Mouse (Mus musculus) inflammation-experienced regulatory T-cells, adult 6 months (primary cell): ENCODE measurements at regions not wholly inside any gene's neighbourhood (a gene's known extent, or its start where the extent isn't known, plus 50 kb on each side); places are given as distances from the start of the nearest gene placed in this dataset.
"Not testable (repeated sequence)": the region's sequence is repeated elsewhere in the genome, so short reads cannot be mapped to it uniquely, and the experiment has no call there.

Experiments used
- ATAC-seq: one replicate; pipeline ENCODE4 v1.8.0; 2017

DNA sequence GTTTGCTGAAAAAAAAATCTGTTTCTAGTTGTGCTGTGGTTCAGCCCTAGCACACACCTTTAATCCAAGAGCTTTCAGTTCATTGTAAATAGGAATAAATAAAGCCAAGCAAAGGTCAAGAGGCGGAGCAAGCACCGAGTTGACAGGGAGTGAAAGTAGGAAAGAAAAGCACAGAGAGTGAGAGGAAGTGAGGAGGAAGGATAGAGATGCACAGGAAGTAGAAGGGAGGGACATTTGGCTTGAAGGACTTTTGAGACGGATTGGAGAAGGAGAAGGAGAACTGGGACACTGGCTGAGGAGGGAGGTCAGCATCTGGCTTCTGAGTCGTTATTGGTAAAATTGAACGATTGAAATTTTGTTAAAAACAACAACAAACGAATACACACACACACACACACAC is 402.0 kb upstream of the Igfbp7 start:
- no peak for ATAC-seq

DNA sequence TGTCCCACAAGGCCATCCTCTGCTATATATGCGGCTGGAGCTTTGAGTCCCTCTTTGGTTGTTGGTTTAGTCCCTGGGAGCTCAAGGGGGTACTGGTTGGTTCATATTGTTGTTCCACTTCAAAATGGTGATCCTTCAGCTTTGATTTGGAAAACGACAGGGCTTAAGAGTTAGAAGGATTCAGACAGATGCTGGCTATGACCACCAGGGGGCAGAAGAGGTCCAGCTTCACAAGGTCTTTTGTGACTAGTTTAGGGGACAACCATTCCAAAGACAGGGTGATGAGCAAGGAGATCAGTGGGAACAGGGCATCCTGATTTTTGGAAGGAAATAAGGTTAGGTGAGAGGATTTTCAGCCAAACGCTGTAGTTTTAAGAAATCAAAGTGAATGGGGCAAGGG is 399.9 kb upstream of the Igfbp7 start:
- ATAC-seq, result no peak

DNA sequence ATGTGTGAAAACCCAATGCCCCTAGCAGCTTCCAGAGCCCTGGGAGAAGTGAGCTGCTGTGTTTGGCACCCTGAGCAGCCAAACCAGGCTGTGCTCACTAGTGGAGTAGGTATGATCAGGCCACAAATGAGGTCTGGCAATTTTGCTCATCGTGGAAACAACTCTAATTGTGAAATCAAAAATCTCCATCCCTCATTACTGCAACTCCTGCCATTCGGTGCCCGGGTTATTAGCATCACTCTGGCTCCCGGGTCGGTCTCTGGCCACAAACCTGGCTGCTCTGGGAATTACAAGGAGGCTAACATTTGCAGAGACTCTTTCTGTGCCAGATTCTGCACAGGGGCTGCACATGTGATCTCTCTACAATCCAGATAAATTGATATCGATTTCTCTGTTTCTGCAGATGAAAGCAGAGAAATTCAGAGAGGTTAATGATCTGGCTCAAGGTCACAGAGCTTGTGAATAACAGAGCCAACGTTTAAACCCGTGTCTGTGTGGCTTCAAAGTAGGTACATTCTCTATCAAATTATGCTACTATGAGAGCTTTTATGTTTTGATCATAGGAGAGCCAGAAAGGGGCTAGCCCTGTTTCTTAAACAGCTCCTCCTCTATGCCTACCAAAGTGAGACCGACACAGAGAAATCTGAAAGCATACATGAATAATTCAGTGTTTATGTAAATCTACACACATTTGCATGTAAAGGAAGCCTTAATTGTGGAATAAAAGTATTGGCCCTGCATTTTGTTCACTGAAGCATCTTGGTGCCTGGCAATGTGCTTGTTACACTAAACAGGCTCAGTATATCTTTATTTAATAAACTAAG is 398.7 kb upstream of the Igfbp7 start:
- ATAC-seq, result no peak

DNA sequence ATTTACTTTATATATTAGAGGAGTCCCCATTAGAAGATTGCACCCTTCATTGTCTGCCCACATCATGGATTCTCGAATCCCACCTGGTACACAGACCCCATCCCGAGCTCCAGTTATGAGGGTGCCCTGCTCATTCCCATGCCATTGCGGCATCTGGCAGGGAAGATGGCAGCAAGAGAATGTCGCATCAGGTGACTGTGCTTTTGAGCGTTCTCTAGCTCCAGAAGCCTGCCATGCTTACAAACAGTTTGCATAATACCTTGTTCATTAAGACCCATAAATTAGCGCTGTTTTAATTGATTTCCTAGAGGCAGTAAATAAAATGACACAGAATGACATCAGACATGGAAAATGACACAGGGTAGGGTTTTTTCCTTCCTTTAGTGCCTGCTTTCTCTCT is 398.0 kb upstream of the Igfbp7 start:
- ATAC-seq, result no peak

DNA sequence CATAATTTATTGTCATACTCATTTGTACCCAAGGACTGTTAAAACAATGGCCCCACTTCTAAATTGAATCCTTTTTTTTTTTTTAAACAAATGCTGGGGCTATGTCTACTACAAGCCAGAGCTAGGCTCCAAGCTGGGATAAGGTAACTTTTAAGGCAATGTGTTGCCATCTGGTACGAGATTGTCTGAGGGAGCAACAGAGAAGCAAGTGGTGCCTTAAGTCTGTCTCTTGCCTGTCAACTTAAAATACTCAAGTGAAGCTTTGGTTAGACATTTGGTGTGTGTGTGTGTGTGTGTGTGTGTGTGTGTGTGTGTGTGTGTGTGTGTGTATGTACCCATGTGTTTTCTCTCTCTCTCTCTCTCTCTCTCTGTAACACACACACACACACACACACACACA is 397.5 kb upstream of the Igfbp7 start:
- no peak for ATAC-seq

DNA sequence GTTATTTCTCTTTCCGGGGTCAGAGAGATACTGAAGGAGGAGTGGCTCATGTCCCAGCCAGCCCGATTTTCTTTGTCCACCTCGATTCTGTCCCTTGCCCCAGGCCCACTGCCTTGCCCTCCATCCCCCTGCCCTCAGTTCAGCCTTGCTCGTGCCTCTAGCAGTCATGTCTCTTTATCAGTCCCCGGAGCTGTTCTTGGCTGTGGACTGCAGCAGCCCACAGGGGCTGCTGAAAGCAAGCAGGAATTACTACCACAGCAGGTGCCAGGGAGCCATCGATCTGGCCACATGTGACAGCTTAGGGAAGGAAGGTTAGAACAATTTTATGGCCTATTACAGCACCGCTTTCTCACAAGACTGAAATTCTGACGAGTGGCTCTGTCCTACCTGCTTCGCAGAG is 396.3 kb upstream of the Igfbp7 start:
- ATAC-seq, result no peak

DNA sequence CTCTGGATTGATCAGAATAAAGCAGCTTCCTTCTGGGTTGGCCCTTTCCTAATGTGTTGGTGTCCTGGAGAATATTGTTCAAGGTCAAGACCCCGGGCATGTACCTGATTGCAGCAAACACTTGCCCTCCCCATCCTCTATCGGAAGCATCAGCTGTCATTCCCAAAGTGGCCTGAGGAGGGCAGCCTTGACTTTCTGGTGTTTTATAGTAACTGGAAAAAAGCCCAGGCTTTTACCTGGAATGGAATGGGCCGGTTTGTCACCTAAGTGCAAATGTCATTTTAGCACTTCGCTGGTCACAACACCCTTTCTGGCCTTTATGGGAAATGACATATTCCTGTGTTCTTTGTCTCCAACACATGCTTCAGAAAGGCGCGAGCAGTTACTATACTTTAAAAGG is 395.7 kb upstream of the Igfbp7 start:
- no peak for ATAC-seq

DNA sequence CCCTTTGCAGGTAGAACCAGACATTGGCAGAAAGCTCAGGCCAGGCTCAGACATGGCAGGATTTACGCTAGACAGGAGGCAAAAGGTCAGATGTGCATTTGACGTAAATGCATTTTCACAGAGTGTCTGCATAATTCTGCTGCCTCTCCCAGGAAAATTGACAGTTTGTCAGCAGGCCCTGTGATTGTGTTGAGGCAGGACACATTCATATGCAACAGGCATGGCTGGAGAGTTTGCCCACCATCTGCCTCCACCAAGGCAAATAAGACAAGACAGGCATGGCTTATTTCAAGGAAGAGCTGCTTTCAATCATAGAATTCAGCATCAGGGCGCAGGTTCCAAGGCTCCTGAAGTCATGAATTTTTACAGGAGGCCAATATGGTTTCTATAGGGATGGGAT is 389.1 kb upstream of the Igfbp7 start:
- ATAC-seq, result no peak

DNA sequence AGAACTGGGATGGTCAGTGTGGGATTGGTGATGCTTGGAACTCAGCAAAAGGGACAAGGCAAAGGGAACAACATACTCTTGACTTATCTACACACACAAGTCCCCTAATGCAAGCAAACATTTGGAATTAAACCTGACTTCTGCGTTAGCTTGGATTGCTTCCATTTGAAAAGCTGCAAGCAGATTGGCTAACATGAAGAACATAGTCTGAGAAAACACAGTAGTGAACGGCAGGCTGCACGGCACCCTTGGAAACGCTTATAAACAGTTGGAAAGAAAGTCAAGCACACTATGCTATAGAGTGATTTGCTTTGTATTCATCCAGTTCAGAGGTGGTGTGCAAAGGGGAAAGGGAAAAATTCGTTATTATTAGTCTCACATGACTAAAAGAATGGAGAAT is 387.9 kb upstream of the Igfbp7 start:
- no peak for ATAC-seq

DNA sequence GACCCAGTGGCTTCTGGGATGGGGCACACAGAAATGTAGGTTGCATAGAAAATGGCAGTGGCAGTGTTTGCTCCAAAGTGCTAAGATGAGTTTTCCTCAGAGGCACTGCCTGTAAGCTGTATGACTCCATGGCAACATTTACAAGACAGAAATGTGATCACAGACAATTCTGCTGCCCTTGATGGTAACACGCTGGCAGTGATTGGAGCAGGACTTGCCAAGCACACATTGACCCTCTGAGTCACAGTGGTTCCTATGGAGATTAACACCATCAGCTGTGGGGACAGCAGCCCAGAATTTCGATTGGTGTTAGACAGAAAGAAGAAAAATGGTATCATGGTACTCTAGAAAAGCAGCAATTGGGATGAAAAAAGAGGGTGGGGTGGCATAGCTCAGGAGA is 376.1 kb upstream of the Igfbp7 start:
- no peak for ATAC-seq

DNA sequence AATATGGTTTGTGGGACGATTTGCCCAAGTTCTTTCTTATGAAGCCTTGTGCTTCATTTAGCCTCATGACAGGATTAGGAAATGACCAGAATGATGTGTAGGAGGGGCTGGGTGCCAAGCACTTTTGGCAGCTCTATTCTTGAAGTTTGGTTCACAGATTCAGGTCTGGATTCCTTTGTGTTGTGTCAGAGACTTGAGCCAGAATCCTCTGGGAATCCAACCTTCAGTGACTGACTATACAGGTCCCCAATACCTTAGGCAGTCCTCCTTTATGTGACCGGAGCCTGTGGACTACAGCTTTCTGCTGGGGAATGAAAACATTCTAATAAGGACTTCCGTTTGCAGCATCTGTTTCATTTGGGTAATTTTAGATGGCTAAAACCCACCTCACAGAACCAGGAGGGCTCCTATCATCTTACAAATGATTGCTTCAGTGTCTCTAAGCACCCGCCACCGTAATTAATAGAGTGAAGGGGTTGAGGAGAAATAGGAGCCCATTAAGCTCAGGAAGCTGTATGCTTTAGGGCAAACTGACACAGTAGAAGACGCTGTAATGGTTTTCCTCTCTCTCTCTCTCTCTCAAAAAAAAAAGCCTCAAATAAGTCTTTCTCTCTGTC is 354.7 kb upstream of the Igfbp7 start:
- no peak for ATAC-seq

DNA sequence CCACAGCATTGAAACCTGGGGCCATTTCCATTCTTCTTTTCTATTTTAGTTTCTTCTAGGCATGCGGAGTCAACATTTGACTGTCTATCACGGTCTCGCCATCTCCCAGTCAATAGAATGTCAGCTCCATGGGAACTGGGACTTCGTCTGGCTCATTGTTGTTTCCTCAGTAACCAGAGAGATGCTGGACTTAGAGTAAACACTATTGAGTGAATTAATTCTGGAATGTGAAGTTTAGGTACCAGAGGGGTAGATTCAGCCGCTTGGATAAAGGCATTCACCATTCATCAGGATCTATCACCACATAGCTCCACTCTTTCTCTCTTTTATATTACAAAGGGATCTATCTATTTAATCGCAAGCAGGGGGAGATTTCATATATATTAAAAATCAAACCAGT is 354.2 kb upstream of the Igfbp7 start:
- ATAC-seq, result no peak

DNA sequence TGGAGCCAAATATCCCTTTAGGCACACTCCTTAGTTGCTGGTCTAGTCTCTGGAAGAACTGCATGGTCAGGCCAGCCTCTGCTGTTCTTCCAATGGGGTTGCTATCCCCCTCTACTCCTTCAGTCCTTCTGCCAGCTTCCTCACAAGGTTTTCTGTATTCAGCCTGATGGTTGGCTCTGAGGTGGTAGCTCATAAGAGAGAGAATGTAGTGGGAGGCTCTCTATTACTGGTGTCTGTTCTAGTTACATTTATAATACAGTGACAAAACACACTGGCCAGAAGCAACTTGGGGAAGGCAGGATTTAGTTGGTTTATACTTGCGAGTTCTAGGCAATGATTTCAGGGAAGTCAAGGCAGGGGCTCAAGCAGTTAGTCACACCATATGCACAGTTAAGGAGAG is 341.1 kb upstream of the Igfbp7 start:
- no peak for ATAC-seq

DNA sequence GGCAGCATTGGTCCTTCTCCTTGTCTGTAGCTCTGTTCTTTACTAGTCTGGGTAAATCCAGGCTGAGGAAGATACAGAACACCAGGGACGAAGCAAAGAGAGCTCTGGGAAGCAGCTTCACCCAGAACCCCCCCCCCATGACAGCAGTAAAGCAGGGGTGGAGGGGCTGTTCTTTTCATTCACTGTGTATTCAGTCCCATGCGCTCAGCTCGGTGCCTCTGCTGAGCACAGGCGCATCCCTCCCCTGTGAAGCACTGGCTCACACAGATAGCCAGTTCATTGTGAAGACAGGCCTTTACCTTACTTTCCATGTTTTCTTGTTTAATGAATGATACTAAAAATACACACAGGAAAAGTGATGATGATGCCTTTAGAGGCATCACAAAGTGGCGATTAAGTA is 338.8 kb upstream of the Igfbp7 start:
- ATAC-seq, result no peak

DNA sequence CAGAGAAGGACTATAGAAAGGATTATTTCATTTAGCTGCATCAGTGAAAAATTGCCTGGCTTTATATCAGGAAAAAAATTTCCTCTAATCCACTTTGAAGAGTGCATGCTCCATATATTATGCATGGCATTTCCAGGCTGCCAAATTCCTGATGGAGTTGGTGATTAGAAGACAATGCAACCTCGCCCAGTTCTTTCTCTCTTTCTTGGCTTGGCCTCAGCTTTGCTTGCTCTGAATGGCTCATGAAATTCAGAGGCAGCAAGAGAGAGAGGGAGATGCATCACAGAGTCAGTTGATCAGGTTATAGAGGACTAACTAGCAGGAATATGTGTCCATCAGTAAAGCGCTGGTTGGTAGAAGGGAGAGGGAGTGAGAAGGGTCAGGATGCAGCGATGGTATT is 335.6 kb upstream of the Igfbp7 start:
- no peak for ATAC-seq

DNA sequence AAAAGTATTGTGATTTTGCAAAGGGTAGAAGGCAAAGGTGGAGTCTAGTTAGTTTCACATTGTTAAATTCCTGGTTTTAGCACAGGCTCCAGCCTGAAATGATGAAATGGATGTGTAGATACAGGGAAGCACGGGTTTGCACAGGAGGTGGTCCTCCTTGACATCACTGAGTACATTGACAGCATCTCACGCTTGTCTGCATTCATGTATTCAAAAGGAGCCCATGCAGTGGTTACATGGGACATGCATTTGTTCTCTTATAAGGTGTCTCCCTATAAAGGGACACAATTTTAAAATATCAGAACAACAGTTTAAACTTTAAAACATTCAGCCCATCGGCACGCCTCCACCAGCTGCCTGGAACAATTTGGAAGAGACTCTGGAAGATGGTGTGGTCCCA is 322.4 kb upstream of the Igfbp7 start:
- not testable (repeated sequence) for ATAC-seq

DNA sequence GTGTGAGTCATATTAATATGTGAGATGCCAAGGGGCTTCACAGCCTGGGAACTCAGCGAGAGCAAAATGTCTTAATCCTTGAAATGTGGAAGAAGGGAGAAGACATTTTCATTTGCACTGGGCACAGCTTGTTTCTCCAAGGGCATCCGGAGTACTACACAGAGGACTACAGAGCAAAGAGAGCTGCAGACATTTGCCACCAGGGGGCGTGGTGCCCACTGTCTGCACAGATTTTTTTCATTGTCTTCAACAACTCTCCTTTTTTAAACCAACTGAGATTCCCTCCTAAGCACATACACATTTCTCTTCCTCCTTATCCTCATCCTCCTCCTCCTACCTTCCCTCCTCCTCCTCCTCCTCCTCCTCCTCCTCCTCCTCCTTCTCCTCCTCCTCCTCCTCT is 273.8 kb upstream of the Igfbp7 start:
- ATAC-seq, result no peak

DNA sequence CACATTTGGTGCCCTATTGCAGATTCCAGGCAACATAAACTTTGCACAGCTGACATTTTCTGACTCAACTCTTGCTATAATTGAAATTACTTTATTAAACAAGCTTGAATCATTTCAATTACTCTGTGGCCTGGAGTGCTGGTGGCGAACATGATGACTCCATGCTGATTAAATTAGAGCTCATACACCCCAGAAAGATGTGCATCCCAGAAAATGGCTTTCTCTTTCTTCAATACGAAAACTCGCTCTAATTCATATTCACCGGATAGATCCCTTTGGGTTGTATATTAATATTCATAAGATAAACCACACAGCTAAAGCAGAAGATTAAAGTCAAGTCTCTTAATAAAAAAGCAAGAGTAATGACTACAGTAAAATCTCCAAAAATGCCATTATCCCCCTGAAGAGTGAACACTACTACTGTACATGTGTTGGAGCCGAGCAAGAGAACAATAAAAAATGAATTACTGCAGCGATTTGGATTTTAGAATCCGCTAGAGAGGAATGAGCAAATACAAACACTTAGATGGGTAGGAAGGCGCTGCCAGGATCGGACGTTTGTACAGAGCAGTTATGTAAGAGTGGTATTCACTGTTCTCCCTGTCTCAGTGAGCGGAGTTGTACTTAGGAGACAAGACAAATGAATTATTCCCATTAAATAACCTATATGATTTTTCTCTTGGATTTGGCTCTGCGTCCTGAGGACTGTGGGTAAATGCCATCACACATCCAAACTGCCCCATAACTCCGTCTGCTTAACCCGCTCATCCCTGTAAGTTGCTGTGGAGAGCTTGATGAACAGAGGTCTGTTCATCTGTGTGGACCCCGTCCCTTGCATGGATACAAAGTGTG is 264.5 kb upstream of the Igfbp7 start:
- no peak for ATAC-seq

DNA sequence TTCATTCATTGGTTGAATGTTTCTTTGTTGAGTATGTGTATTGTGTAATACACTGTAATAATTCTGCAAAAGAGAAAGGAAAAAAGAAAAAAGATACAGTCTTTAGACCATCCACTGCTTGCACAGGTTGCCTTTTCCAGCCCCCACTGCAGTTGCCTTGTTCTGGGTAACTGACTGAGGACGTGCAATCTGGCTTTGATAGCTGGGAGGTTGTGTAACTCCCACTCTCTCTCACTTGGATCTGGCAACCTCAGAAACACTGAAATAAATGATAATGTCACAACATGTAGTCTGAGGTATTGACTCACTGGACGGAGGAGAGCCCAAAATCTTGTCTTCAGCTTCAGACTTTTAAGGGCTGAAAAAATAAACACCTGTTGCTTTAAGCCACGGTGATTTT is 255.3 kb upstream of the Igfbp7 start:
- no peak for ATAC-seq

DNA sequence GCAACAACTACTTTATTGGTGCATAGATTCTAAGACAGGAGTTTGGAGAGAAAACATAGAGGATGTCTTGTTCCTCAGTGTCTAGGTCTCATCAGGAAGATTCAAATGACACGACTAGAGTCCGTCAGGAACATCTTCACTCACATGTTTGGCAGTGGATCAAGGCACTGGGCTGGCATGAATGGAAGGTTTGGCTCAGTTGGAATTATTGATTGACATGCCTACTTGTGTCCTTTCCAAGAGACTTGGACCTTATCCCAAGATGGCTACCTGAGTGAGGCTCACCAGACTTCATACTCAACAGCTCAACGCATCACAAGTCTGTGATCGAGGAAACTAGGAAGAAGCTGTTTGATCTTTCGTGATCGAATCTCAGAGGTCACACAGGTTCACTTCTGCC is 251.2 kb upstream of the Igfbp7 start:
- ATAC-seq, result no peak

DNA sequence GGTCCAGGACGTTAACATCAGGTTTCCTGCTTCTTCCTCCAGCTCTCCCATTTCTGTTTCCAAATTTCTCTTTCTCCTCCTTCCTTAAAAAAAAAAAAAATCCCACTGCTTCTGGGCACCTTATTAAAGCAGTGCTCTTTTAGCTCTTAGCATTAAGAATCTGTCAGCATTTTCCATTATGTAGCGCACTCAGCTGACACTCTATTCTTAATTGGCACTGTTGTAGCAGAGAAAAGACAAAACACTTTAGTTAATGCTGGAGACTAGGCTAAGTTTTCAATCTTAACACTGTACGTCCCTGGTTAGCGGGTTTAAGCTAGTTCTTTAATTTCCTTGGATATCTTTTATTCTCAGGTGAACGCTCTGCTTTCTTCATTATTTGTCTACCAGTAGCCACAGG is 236.8 kb upstream of the Igfbp7 start:
- ATAC-seq, result no peak

DNA sequence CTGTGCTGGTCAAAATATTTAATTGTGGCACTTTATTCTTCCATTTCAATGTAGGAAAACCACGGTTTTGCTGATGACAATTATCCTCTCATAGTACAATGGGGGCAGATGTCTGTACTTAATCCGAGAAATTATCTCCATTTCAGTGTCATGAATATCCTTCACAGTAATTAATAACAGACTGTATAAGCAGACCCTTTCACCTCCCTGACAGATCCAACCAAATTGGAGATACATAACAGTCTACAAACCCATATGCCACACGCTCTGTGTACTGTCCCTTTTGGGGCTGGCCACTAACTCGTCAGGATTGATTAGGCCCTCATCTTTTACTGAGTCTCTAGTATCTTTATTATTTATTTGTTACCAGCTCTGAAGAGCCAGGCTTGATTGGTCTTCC is 212.6 kb upstream of the Igfbp7 start:
- no peak for ATAC-seq

DNA sequence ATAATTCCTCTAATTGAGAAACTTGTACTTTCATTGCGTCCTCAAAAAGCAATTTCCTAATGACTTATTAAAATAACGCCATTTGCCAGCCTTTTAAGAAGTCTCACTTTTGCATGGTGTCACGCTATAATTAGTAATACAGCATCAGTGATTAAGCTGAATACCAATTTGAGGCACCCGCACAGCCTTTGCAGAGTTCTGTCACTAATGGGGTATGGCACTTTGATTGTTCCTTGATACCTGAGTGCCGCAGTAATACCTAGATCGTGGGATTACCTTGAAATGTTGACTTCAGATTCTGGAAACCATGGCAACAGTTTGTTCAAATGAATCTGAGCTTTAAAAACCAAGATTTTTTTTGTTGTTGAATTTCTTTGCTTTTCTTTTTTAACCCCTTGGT is 202.7 kb upstream of the Igfbp7 start:
- no peak for ATAC-seq

DNA sequence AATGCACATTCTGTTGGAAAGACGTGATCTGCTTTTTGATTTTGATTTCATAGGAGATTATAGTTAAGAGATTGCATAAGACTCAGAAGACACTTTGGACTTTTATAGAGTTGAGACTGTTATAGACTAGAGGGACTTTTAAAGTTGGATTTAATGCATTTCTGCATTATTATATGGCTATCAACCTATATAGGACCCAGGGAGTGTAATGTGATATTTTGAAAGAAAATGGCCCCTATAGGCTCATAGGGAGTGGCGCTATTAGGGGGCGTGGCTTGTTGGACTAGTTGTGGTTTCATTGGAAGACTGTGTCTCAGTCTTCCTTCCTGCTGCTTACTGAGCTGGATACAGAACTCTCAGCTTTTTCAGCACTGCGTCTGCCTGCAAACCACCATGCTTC is 186.9 kb upstream of the Igfbp7 start:
- ATAC-seq, result no peak
